Mouse (Mus musculus) inflammation-experienced regulatory T-cells (primary cell): Measurements from ENCODE around the gene Zfp119b. TPM values are rescaled to one million over a fixed set of nuclear protein-coding genes. Genes with fewer than 3 reads are reported as not detected.

Experiments
- polyA plus RNA-seq, 2 experiments: library from polyadenylated mRNA; unstranded; fragments of 100-300 nt; shearing (Covaris generic); gene quantifications; one replicate each; pipeline ENCODE4 v1.2.1; 2017

Zfp119b gene
- 10 to 100 TPM; 10.5 to 15.5 TPM for polyA plus RNA-seq

DNA sequence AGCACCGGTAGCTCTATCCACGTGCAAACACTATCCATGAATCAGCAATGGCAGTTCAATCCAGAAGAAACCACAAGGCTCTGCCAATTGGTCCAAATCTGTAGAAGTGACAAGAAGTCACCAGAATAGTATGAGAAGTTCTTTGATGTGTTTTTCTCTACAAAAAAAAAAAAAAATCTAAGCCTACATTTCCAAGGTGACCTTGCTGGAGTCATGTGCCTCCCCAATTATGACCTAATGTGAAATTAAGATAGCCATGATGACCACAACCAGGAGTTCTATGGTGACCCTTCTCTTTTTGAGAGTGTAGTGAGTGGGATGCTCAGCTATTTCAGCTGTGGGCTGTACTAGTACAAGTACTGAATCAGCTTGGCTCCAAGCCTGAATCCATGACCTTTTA, at the start of gene Zfp119b:
Zfp119b (minus strand) TSS at position 101 of the 400 bp plus-strand sequence.

DNA sequence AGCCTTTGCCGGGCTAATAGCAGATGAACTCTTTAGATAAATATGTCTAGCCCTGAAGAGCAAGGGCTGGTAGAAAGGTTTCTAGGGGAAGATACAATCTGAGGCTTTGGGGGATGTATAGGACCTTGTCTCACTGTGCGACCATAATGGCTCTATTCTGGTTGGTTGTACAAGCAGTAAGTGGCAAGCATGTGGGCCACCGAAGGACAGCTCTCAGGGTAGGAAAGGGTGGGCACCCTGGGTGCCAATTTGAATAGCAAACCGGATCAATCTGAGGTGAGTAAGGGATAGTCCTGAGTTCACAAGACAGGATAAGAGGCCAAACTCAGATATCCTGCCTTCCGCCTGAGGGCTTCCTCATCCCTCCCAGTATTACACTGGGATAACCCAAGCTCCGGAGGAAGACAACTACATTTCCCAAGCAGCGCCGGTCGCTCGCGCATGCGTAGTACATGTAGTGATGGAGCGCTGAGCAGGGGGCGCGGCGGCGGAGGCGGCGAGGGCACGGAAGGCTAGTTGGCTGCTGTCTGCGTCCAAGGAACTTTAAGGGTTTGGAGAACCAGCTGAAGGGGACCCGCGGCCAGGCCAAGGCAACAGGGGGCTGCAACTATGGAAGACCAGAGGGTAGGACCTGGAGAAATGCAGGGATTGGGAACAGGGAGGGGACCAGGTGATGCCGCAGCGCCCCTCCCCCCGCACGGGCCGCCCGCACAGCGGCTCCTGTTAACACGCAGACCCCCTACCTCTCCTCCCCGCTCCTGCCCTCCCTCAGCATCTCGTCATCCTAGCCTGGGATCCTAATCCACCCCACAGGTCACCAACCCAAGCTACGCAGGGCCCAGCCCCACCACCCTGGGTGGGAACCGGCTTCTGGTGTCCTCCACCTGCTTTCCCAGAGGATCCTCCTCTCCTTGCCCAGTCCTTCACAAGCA, 37.0 kb upstream of the Zfp119b start, which contains the start of gene Fsd1:
Fsd1 (plus strand) TSS at position 480 of the 932 bp plus-strand sequence.

DNA sequence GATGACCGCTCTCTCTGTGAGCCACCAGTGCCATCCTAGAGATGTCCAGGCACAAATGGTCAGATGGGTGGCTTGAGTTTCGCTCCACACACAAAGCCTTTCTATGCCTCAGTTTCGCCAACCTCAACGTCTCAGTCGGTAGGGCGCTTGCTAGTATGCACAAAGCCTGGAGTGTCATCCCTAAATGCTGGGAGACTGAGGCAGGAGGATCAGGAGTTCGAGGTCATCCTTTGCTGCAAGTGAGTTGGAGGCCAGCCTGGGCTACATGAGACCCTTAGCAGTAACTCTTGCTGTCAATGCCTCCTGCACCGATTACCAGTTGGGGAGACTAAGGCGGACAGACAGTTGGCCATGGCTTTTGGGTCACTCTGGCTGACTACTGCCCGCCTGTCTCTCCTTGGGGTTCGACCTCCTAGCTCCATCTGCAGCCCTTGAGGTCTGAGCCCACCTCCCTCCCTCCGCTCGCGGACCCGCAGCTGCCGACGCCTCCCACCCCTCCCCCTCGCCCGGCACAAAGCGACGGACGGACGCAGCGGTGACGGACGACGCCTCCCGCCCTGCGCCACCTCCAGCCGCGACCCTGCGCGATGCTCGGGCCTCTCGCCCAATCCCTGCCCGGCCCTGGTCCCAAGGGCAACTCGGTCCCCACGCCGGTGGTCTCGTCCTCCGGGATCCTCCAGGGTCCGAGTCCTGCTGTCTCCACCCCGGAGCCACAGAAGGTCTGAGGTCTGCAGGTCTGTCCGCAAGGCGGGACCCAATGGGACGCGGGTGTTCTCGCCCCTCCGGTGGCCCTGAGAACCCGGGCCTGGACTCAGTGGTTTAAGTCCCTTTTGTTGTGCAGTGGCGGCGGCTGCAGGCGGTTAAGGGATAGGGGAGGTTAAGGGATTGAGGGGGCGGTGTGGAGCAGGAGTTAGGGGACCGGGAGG, 20.9 kb upstream of the Zfp119b start, which contains the start of gene Shd:
Shd (plus strand) TSS at position 502 of the 926 bp plus-strand sequence.

DNA sequence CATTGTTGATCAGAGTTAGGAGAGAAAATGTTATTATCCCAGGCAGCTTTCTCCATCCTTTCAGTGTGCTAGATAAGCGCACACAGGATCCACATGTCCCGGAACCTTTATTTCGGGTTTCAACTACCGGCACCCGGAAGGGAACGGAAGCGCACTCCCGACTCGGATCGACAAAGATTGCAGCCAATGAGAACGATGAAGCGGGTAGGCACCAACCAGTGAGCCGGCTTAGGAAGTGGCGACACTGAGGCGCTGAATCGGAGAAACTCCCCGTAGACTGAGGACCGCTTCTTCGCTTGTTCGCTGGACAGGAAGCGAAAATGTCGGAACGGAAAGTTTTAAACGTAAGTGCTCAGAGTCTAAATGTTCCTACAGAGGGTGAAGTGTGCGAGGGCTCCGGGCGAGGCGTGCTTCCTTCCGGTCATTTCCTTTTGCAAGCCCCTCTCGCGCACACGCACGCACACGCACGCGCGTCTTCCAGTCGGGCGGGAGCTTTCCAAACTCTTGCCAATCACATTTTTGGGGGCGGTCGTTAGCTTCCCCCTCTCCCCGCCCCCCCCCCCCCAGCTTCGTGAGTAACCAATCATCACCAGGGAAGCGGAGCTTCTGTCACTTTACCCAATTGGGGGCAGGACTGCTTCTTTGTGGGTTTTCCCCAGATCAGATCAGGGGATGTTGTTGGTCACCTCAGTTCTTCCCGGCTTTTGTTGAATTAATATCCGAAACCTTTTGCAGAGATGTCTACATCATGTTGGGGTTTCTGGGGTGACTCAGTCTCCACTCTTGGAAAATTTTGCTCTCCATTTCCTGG, 9.8 kb upstream of the Zfp119b start, which contains the start of gene Yju2:
Yju2 (plus strand) TSS at position 182 of the 811 bp plus-strand sequence.

DNA sequence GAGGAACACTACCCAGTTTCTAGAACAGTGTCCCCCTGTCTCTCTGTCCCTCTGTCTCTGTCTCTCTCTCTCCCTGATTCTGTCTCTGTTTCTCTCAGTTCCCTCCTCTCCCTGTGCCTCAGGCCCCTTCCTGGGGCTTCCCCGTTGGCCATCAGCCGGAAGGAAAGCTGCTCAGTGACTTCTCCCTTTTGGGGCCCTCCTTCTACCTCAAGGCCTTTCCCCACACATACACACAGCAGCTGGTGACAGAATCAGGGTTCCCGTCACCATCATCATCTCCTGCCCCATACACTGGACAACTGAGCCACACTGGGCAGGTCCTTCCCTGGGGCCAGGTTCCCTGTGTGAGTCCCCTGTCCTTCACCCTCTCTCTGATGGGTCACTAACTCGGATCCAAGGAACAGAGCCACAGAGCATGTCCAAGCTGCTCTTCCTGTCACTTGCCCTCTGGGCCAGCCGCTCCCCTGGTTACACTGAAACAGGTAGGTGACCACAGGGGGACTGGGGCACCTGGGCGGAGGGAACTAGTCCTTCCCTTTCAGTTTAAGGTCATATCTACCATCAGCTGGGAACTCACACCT, 3.2 kb upstream of the Zfp119b start, which contains the start of gene Ebi3:
Ebi3 (plus strand) TSS at position 194 of the 581 bp plus-strand sequence.

Other genes starting within 250 kb of the Zfp119b start
- 10 to 100 TPM; 13.5 to 16.8 TPM for gene Pot1b, start 236.9 kb downstream of the Zfp119b start, polyA plus RNA-seq
- gene Adgre4, start 199.5 kb downstream of the Zfp119b start, polyA plus RNA-seq: 1 to 10 TPM in 1 of 2 experiments, under 1 TPM in 1; 0.07 to 3.4 TPM
- gene Zfp119a, start 70.6 kb downstream of the Zfp119b start, polyA plus RNA-seq: 10 to 100 TPM; 16.1 to 19.4 TPM
- 10 to 100 TPM; 25.2 to 34.0 TPM for gene Zfp959, start 57.4 kb downstream of the Zfp119b start, polyA plus RNA-seq
- 10 to 100 TPM; 26.7 to 76.0 TPM for gene Ebi3, start 3.1 kb upstream of the Zfp119b start, polyA plus RNA-seq
- 10 to 100 TPM; 30.7 to 34.7 TPM for gene Yju2, start 9.6 kb upstream of the Zfp119b start, polyA plus RNA-seq
- 1 to 10 TPM in 1 of 2 experiments, under 1 TPM in 1; 0.29 to 1.8 TPM for gene Shd, start 21.0 kb upstream of the Zfp119b start, polyA plus RNA-seq
- 1 to 10 TPM; 2.4 to 4.9 TPM for gene Fsd1, start 37.0 kb upstream of the Zfp119b start, polyA plus RNA-seq
- gene Stap2, start 56.1 kb upstream of the Zfp119b start, polyA plus RNA-seq: 1 to 10 TPM in 1 of 2 experiments, under 1 TPM in 1; 0.48 to 1.7 TPM
- gene Mpnd, start 56.2 kb upstream of the Zfp119b start, polyA plus RNA-seq: 100 to 1,000 TPM; 114 to 185 TPM
- gene Sh3gl1, start 87.1 kb upstream of the Zfp119b start, polyA plus RNA-seq: 100 to 1,000 TPM; 167 to 234 TPM
- gene Chaf1a, start 90.9 kb upstream of the Zfp119b start, polyA plus RNA-seq: 1 to 10 TPM; 2.9 to 3.2 TPM
- 10 to 100 TPM; 65.6 to 85.6 TPM for gene Ubxn6, start 125.5 kb upstream of the Zfp119b start, polyA plus RNA-seq
- gene Hdgfl2, start 130.1 kb upstream of the Zfp119b start, polyA plus RNA-seq: 100 to 1,000 TPM; 137 to 167 TPM
- not detected for gene Plin4, start 160.3 kb upstream of the Zfp119b start, polyA plus RNA-seq
- not detected for gene Plin5, start 168.1 kb upstream of the Zfp119b start, polyA plus RNA-seq
- gene Lrg1, start 172.5 kb upstream of the Zfp119b start, polyA plus RNA-seq: under 1 TPM; 0.20 to 0.29 TPM
- under 1 TPM; 0.20 to 0.59 TPM for gene Sema6b, start 190.8 kb upstream of the Zfp119b start, polyA plus RNA-seq
- gene Tnfaip8l1, start 213.0 kb upstream of the Zfp119b start, polyA plus RNA-seq: 10 to 100 TPM; 28.7 to 32.9 TPM
- 10 to 100 TPM; 53.0 to 57.5 TPM for gene Mydgf, start 234.4 kb upstream of the Zfp119b start, polyA plus RNA-seq